Mouse (Mus musculus) embryonic facial prominence, embryonic 11.5 days (tissue): ENCODE measurements at regions not wholly inside any gene's neighbourhood (a gene's known extent, or its start where the extent isn't known, plus 50 kb on each side); places are given as distances from the start of the nearest gene placed in this dataset.

ENCODE experiments used
- ATAC-seq: fragments of 200-750 bp; cut with Nextera tagmentation; replicated peaks from 2 replicates; pipeline ENCODE4 v1.8.0; 2017; ENCODE audit warnings: low read depth; ENCODE audit not compliant: insufficient number of reproducible peaks, low FRiP score, low TSS enrichment
- DNase-seq: peaks from one replicate; pipeline ENCODE4 v3.0.0-alpha.2; 2015; ENCODE audit warnings: low spot score
- H3K27ac ChIP-seq: fragments of 300-500 bp; sonication (generic); replicated peaks from 2 replicates; pipeline ENCODE4 v1.5.1; 2014; ENCODE audit warnings: mild to moderate bottlenecking, low read depth, low read length, control low read depth
- H3K27me3 ChIP-seq: fragments of 300-500 bp; sonication (generic); 2 replicates; pipeline ENCODE4 v1.6.1; 2014; ENCODE audit warnings: mild to moderate bottlenecking, low read length, moderate library complexity, mixed read lengths; ENCODE audit not compliant: control insufficient read depth, insufficient read depth
- H3K36me3 ChIP-seq: fragments of 300-500 bp; sonication (generic); replicated peaks from 2 replicates; pipeline ENCODE4 v1.6.1; 2014; ENCODE audit warnings: low read depth, mild to moderate bottlenecking, low read length, moderate library complexity, mixed read lengths; ENCODE audit not compliant: control insufficient read depth, insufficient read depth
- H3K4me1 ChIP-seq: fragments of 300-500 bp; sonication (generic); 2 replicates; pipeline ENCODE4 v1.6.1; 2014; ENCODE audit warnings: low read length, mixed read lengths; ENCODE audit not compliant: control insufficient read depth, insufficient read depth
- H3K4me2 ChIP-seq: fragments of 300-500 bp; sonication (generic); 2 replicates; pipeline ENCODE4 v1.6.1; 2014; ENCODE audit warnings: low read depth, mild to moderate bottlenecking, control low read depth, low read length, moderate library complexity
- H3K4me3 ChIP-seq: fragments of 300-500 bp; sonication (generic); 2 replicates; pipeline ENCODE4 v1.5.1; 2014; ENCODE audit warnings: low read depth, low read length, control low read depth
- H3K9ac ChIP-seq: fragments of 300-500 bp; sonication (generic); replicated peaks from 2 replicates; pipeline ENCODE4 v1.6.1; 2014; ENCODE audit warnings: mild to moderate bottlenecking, control low read depth, low read length
- H3K9me3 ChIP-seq: fragments of 300-500 bp; sonication (generic); replicated peaks from 2 replicates; pipeline ENCODE4 v1.6.1; 2016; ENCODE audit warnings: mild to moderate bottlenecking, low read length, inconsistent platforms, mixed read lengths; ENCODE audit not compliant: control insufficient read depth
- WGBS: fragments of 180-500 bp; shearing (Covaris S2); extraction: QIAGEN DNeasy Blood & Tissue Kit; methylation state at CpG from one replicate; pipeline ENCODE4 v1.1.7; 2014; 5-methylcytosine and 5-hydroxymethylcytosine counted together

- Histone ChIP-seq H3K27ac (no peak overlapping the region), H3K9ac (no peak overlapping the region), H3K27me3 (peaks cover 19% of the 10 kb centered on the region), H3K36me3 (no peaks in the 10 kb centered on the region), H3K4me3 (no peak overlapping the region), H3K4me2 (no peak overlapping the region), H3K4me1 (no peaks in the 10 kb centered on the region), H3K9me3 (no peaks in the 10 kb centered on the region)
- WGBS = 6% methylated on average over 14 of the region's 14 CpGs
- ATAC-seq (no peak), DNase-seq (no peak)
These were observed 143.4 kb downstream of the Trim29 start for GRCm38 (mm10) chr9:43453953-43454582.

GRCm38 (mm10) chr9:43457736-43458135, 147.1 kb downstream of the Trim29 start:
- H3K36me3 ChIP-seq = no peaks in the 10 kb centered on the region
- H3K4me2 ChIP-seq = no peak overlapping the region
- H3K4me1 ChIP-seq = no peaks in the 10 kb centered on the region
- H3K9me3 ChIP-seq = no peaks in the 10 kb centered on the region
- no peak overlapping the region for H3K4me3 ChIP-seq
- no peak overlapping the region for H3K9ac ChIP-seq
- H3K27ac ChIP-seq = no peak overlapping the region
- ATAC-seq (no peak), DNase-seq (no peak)
- WGBS = 95% methylated on average over 2 of the region's 2 CpGs
- peaks cover 19% of the 10 kb centered on the region for H3K27me3 ChIP-seq

- Histone ChIP-seq H3K36me3 (no peaks in the 10 kb centered on the region), H3K4me2 (no peak overlapping the region), H3K27ac (no peak overlapping the region), H3K9ac (no peak overlapping the region), H3K4me1 (no peaks in the 10 kb centered on the region), H3K4me3 (no peak overlapping the region), H3K9me3 (no peaks in the 10 kb centered on the region), H3K27me3 (0 out of 2 replicates have a peak, but pooled peaks cover under 1% of the 10 kb centered on the region)
- WGBS = 59% methylated on average over 2 of the region's 2 CpGs
- no peak for DNase-seq
- ATAC-seq = no peak
These were observed 150.5 kb downstream of the Trim29 start for GRCm38 (mm10) chr9:43461131-43461530.

- DNase-seq (no peak), ATAC-seq (no peak)
- 88% methylated on average over 13 of the region's 13 CpGs for WGBS
- Histone ChIP-seq H3K27me3 (no peaks in the 10 kb centered on the region), H3K27ac (no peak overlapping the region), H3K36me3 (no peaks in the 10 kb centered on the region), H3K4me1 (no peaks in the 10 kb centered on the region), H3K4me2 (no peak overlapping the region), H3K9me3 (no peaks in the 10 kb centered on the region), H3K4me3 (no peak overlapping the region), H3K9ac (no peak overlapping the region)
These were observed 152.9 kb downstream of the Trim29 start for GRCm38 (mm10) chr9:43463445-43464090.

GRCm38 (mm10) chr9:43465129-43465528, 154.5 kb downstream of the Trim29 start:
- WGBS = 49% methylated on average over 2 of the region's 2 CpGs
- no peaks in the 10 kb centered on the region for H3K36me3 ChIP-seq
- no peak overlapping the region for H3K9ac ChIP-seq
- H3K4me1 ChIP-seq = no peaks in the 10 kb centered on the region
- ATAC-seq = no peak
- DNase-seq = no peak
- H3K4me3 ChIP-seq = no peak overlapping the region
- H3K9me3 ChIP-seq = no peaks in the 10 kb centered on the region
- H3K27ac ChIP-seq = no peak overlapping the region
- H3K27me3 ChIP-seq = no peaks in the 10 kb centered on the region
- no peak overlapping the region for H3K4me2 ChIP-seq

GRCm38 (mm10) chr9:43465731-43466330, 155.2 kb downstream of the Trim29 start:
- no peaks in the 10 kb centered on the region for H3K9me3 ChIP-seq
- H3K9ac ChIP-seq = no peak overlapping the region
- no peaks in the 10 kb centered on the region for H3K4me1 ChIP-seq
- no peak for ATAC-seq
- no peaks in the 10 kb centered on the region for H3K36me3 ChIP-seq
- DNase-seq = no peak
- no peak overlapping the region for H3K27ac ChIP-seq
- no peak overlapping the region for H3K4me2 ChIP-seq
- H3K27me3 ChIP-seq = no peaks in the 10 kb centered on the region
- H3K4me3 ChIP-seq = no peak overlapping the region
- 71% methylated on average over 8 of the region's 8 CpGs for WGBS

GRCm38 (mm10) chr9:43466883-43467282, 156.2 kb downstream of the Trim29 start:
- DNase-seq (no peak), ATAC-seq (no peak)
- Histone ChIP-seq H3K27me3 (no peaks in the 10 kb centered on the region), H3K9ac (no peak overlapping the region), H3K27ac (no peak overlapping the region), H3K9me3 (no peaks in the 10 kb centered on the region), H3K4me1 (no peaks in the 10 kb centered on the region), H3K4me3 (no peak overlapping the region), H3K36me3 (no peaks in the 10 kb centered on the region), H3K4me2 (no peak overlapping the region)
- 43% methylated on average over 3 of the region's 3 CpGs for WGBS

- no peaks in the 10 kb centered on the region for H3K4me1 ChIP-seq
- H3K27me3 ChIP-seq = no peaks in the 10 kb centered on the region
- no peak for ATAC-seq
- H3K4me3 ChIP-seq = no peak overlapping the region
- no peaks in the 10 kb centered on the region for H3K36me3 ChIP-seq
- H3K9ac ChIP-seq = no peak overlapping the region
- H3K27ac ChIP-seq = no peak overlapping the region
- H3K9me3 ChIP-seq = no peaks in the 10 kb centered on the region
- no peak overlapping the region for H3K4me2 ChIP-seq
- DNase-seq = no peak
- 77% methylated on average over 10 of the region's 10 CpGs for WGBS
These were observed 158.6 kb downstream of the Trim29 start for GRCm38 (mm10) chr9:43469215-43469614.
